Mouse (Mus musculus) midbrain, embryonic 10.5 days (tissue): Measurements from ENCODE around the gene Rassf7. TPM values are rescaled to one million over a fixed set of nuclear protein-coding genes. Genes with fewer than 3 reads are reported as not detected.

ENCODE experiments used
- DNase-seq: peaks from one replicate; pipeline ENCODE4 v3.0.0-alpha.2; 2017; ENCODE audit warnings: low spot score
- H3K27ac ChIP-seq: fragments of 300-500 bp; sonication (generic); replicated peaks from 2 replicates; pipeline ENCODE4 v1.5.1; 2016; ENCODE audit warnings: mild to moderate bottlenecking
- H3K27me3 ChIP-seq: fragments of 300-500 bp; sonication (generic); 2 replicates; pipeline ENCODE4 v1.6.1; 2016; ENCODE audit warnings: low read depth, mild to moderate bottlenecking; ENCODE audit not compliant: poor library complexity, severe bottlenecking
- H3K36me3 ChIP-seq: fragments of 300-500 bp; sonication (generic); 2 replicates; pipeline ENCODE4 v1.6.1; 2016; ENCODE audit warnings: mild to moderate bottlenecking, moderate library complexity
- H3K4me1 ChIP-seq: fragments of 300-500 bp; sonication (generic); 2 replicates; pipeline ENCODE4 v1.6.1; 2016
- H3K4me3 ChIP-seq: fragments of 300-500 bp; sonication (generic); 2 replicates; pipeline ENCODE4 v1.5.1; 2016; ENCODE audit warnings: mild to moderate bottlenecking, moderate library complexity
- H3K9me3 ChIP-seq: fragments of 300-500 bp; sonication (generic); replicated peaks from 2 replicates; pipeline ENCODE4 v1.6.1; 2016; ENCODE audit warnings: mild to moderate bottlenecking
- WGBS: fragments of 180-500 bp; shearing (Covaris S2); methylation state at CpG from one replicate; pipeline ENCODE4 v1.1.7; 2016; 5-methylcytosine and 5-hydroxymethylcytosine counted together
- polyA plus RNA-seq: library from polyadenylated mRNA; unstranded; fragments of >200 nt; fragmentation: Nextera tagmentation; extraction: Ambion mirVana; gene quantifications from 2 replicates; pipeline ENCODE4 v1.2.1, GENCODE M21; 2016

Rassf7 gene
- polyA plus RNA-seq, 1 experiment from 2014 or later = 55.6 TPM

- Histone ChIP-seq H3K27ac (no peak overlapping the region), H3K4me3 (0 out of 2 replicates have a peak overlapping the region, but pooled peaks have one; percentile 9), H3K9me3 (no peaks in the 10 kb centered on the region), H3K27me3 (no peaks in the 10 kb centered on the region), H3K4me1 (peaks cover 77% of the 10 kb centered on the region), H3K36me3 (peaks cover 37% of the 10 kb centered on the region)
- WGBS = 90% methylated on average over 5 of the region's 5 CpGs
- DNase-seq = no peak
These were observed 3.0 kb downstream of the Rassf7 start for GRCm38 (mm10) chr7:141218557-141219133.

- Histone ChIP-seq H3K9me3 (no peaks in the 10 kb centered on the region), H3K27me3 (no peaks in the 10 kb centered on the region), H3K4me3 (peak overlapping the region; percentile 12; the same call in 1 of the 2 replicates), H3K27ac (no peak overlapping the region; the same call in 1 of the 2 replicates), H3K36me3 (peaks cover 37% of the 10 kb centered on the region), H3K4me1 (peaks cover 67% of the 10 kb centered on the region)
- no peak for DNase-seq
- WGBS = 100% methylated on average over 1 of the region's 1 CpGs
These were observed 4.0 kb downstream of the Rassf7 start for GRCm38 (mm10) chr7:141219558-141220099.

- no peaks in the 10 kb centered on the region for H3K27me3 ChIP-seq
- peaks cover 37% of the 10 kb centered on the region for H3K36me3 ChIP-seq
- H3K4me3 ChIP-seq = peak overlapping the region; percentile 64
- 78% methylated on average over 1 of the region's 1 CpGs for WGBS
- H3K4me1 ChIP-seq = peaks cover 60% of the 10 kb centered on the region
- no peaks in the 10 kb centered on the region for H3K9me3 ChIP-seq
- H3K27ac ChIP-seq = peak overlapping the region; percentile 89
- DNase-seq = no peak
These were observed 4.7 kb downstream of the Rassf7 start for GRCm38 (mm10) chr7:141220377-141220776.

GRCm38 (mm10) chr7:141221249-141222125, 5.8 kb downstream of the Rassf7 start:
- 3% methylated on average over 44 of the region's 44 CpGs for WGBS
- Histone ChIP-seq H3K9me3 (no peaks in the 10 kb centered on the region), H3K4me1 (peaks cover 51% of the 10 kb centered on the region), H3K27ac (peak overlapping the region; percentile 89), H3K27me3 (no peaks in the 10 kb centered on the region), H3K36me3 (peaks cover 37% of the 10 kb centered on the region), H3K4me3 (peak overlapping the region; percentile 64)
- peak; percentile 99 for DNase-seq

- Histone ChIP-seq H3K9me3 (no peaks in the 10 kb centered on the region), H3K36me3 (peaks cover 35% of the 10 kb centered on the region), H3K4me3 (peak overlapping the region; percentile 64), H3K27ac (peak overlapping the region; percentile 89), H3K27me3 (no peaks in the 10 kb centered on the region), H3K4me1 (peaks cover 45% of the 10 kb centered on the region)
- no peak for DNase-seq
- WGBS = 18% methylated on average over 8 of the region's 8 CpGs
These were observed 6.4 kb downstream of the Rassf7 start for GRCm38 (mm10) chr7:141222126-141222467.

GRCm38 (mm10) chr7:141222696-141223215, 7.1 kb downstream of the Rassf7 start:
- Histone ChIP-seq H3K4me1 (peaks cover 39% of the 10 kb centered on the region), H3K36me3 (peaks cover 28% of the 10 kb centered on the region), H3K9me3 (no peaks in the 10 kb centered on the region), H3K27me3 (no peaks in the 10 kb centered on the region), H3K4me3 (peak overlapping the region; percentile 64; the same call in 1 of the 2 replicates), H3K27ac (peak overlapping the region; percentile 89)
- DNase-seq = no peak
- 90% methylated on average over 4 of the region's 4 CpGs for WGBS

GRCm38 (mm10) chr7:141226535-141226934, 10.9 kb downstream of the Rassf7 start:
- no peaks in the 10 kb centered on the region for H3K9me3 ChIP-seq
- no peaks in the 10 kb centered on the region for H3K27me3 ChIP-seq
- no peak overlapping the region for H3K27ac ChIP-seq
- H3K4me3 ChIP-seq = no peak overlapping the region
- WGBS = 85% methylated on average over 6 of the region's 6 CpGs
- no peak for DNase-seq
- H3K4me1 ChIP-seq = peaks cover 38% of the 10 kb centered on the region
- peaks cover 14% of the 10 kb centered on the region for H3K36me3 ChIP-seq

GRCm38 (mm10) chr7:141227796-141228195, 12.1 kb downstream of the Rassf7 start:
- H3K4me3 ChIP-seq = peak overlapping the region; percentile 96

GRCm38 (mm10) chr7:141228279-141229067, 12.8 kb downstream of the Rassf7 start, which contains the start of gene Phrf1:
Gene Phrf1 (plus strand): TSS chr7:141228784.
- WGBS = under 1% methylated on average over 76 of the region's 76 CpGs
- Histone ChIP-seq H3K27me3 (no peaks in the 10 kb centered on the region), H3K36me3 (peaks cover 34% of the 10 kb centered on the region), H3K9me3 (no peaks in the 10 kb centered on the region), H3K4me3 (peak within 1 kb of the TSS; percentile 96), H3K4me1 (peaks cover 29% of the 10 kb centered on the region), H3K27ac (peak within 1 kb of the TSS; percentile 99)
- peak; percentile 94 for DNase-seq

More at GRCm38 (mm10) chr7:141227796-141228195, 12.1 kb downstream of the Rassf7 start:
- WGBS = 75% methylated on average over 4 of the region's 4 CpGs
- Histone ChIP-seq H3K27me3 (no peaks in the 10 kb centered on the region), H3K36me3 (peaks cover 27% of the 10 kb centered on the region), H3K9me3 (no peaks in the 10 kb centered on the region), H3K27ac (peak overlapping the region; percentile 99), H3K4me1 (peaks cover 29% of the 10 kb centered on the region)
- DNase-seq = no peak

- DNase-seq = no peak
- H3K4me3 ChIP-seq = peak overlapping the region; percentile 96
- H3K27ac ChIP-seq = peak overlapping the region; percentile 99; the same call in 1 of the 2 replicates
- peaks cover 46% of the 10 kb centered on the region for H3K36me3 ChIP-seq
- 68% methylated on average over 6 of the region's 6 CpGs for WGBS
- H3K9me3 ChIP-seq = no peaks in the 10 kb centered on the region
- no peaks in the 10 kb centered on the region for H3K27me3 ChIP-seq
- H3K4me1 ChIP-seq = peaks cover 29% of the 10 kb centered on the region
These were observed 14.0 kb downstream of the Rassf7 start for GRCm38 (mm10) chr7:141229702-141230101.

GRCm38 (mm10) chr7:141230570-141230969, 14.9 kb downstream of the Rassf7 start:
- H3K9me3 ChIP-seq = no peaks in the 10 kb centered on the region
- DNase-seq = no peak
- 93% methylated on average over 4 of the region's 4 CpGs for WGBS
- H3K27ac ChIP-seq = no peak overlapping the region
- peak overlapping the region; percentile 96; the same call in 1 of the 2 replicates for H3K4me3 ChIP-seq
- peaks cover 29% of the 10 kb centered on the region for H3K4me1 ChIP-seq
- no peaks in the 10 kb centered on the region for H3K27me3 ChIP-seq
- peaks cover 55% of the 10 kb centered on the region for H3K36me3 ChIP-seq

GRCm38 (mm10) chr7:141231111-141231510, 15.5 kb downstream of the Rassf7 start:
- Histone ChIP-seq H3K4me3 (peak overlapping the region; percentile 96; the same call in 1 of the 2 replicates), H3K9me3 (no peaks in the 10 kb centered on the region), H3K27ac (no peak overlapping the region), H3K27me3 (no peaks in the 10 kb centered on the region), H3K36me3 (peaks cover 60% of the 10 kb centered on the region), H3K4me1 (peaks cover 29% of the 10 kb centered on the region)
- WGBS = 91% methylated on average over 3 of the region's 3 CpGs
- DNase-seq = no peak
